Mouse (Mus musculus) C2C12 (cell line): Measurements from ENCODE around the gene Col15a1. TPM values are rescaled to one million over a fixed set of nuclear protein-coding genes. Genes with fewer than 3 reads are reported as not detected.

Experiments
- H3K27me3 ChIP-seq: one replicate; pipeline ENCODE4 v1.6.1; 2011; ENCODE audit not compliant: control insufficient read depth, insufficient read depth, insufficient read length
- H3K36me3 ChIP-seq: one replicate; pipeline ENCODE4 v1.6.1; 2011; ENCODE audit not compliant: control insufficient read depth, insufficient read depth
- H3K4me3 ChIP-seq: one replicate; pipeline ENCODE4 v1.5.1; 2011; ENCODE audit warnings: mild to moderate bottlenecking, control low read depth; ENCODE audit not compliant: poor library complexity, insufficient read depth, severe bottlenecking
- H3K79me2 ChIP-seq: one replicate; pipeline ENCODE4 v1.6.1; 2011; ENCODE audit not compliant: control insufficient read depth, insufficient read depth
- H3K79me3 ChIP-seq: one replicate; pipeline ENCODE4 v1.6.1; 2011; ENCODE audit warnings: low read depth, control low read depth
- H3ac ChIP-seq: one replicate; pipeline ENCODE3; 2011; ENCODE audit warnings: low read depth; ENCODE audit not compliant: control insufficient read depth, insufficient read length
- CEBPB ChIP-seq: IDR thresholded peaks from one replicate; pipeline ENCODE4 v1.6.1; 2011; ENCODE audit warnings: low read depth, mild to moderate bottlenecking, control low read depth, moderate library complexity
- CTCF ChIP-seq: IDR thresholded peaks from one replicate; pipeline ENCODE4 v1.5.1; 2011; ENCODE audit not compliant: control insufficient read depth, insufficient read depth, insufficient read length
- FOSL1 ChIP-seq: IDR thresholded peaks from one replicate; pipeline ENCODE4 v1.8.0; 2011; ENCODE audit warnings: mild to moderate bottlenecking, low read length; ENCODE audit not compliant: poor library complexity, insufficient read depth, severe bottlenecking
- MAX ChIP-seq: IDR thresholded peaks from one replicate; pipeline ENCODE4 v1.6.1; 2011; ENCODE audit warnings: mild to moderate bottlenecking, control low read depth
- MYOD1 ChIP-seq: IDR thresholded peaks from one replicate; pipeline ENCODE4 v1.6.1; 2011; ENCODE audit warnings: low read depth; ENCODE audit not compliant: control insufficient read depth, insufficient read length
- MYOG ChIP-seq: IDR thresholded peaks from one replicate; pipeline ENCODE4 v1.6.1; 2011; ENCODE audit not compliant: control insufficient read depth, insufficient read length; ENCODE audit errors: extremely low read depth
- USF1 ChIP-seq: IDR thresholded peaks from one replicate; pipeline ENCODE4 v1.6.1; 2011; ENCODE audit warnings: low read depth, mild to moderate bottlenecking, control low read depth, moderate library complexity
- polyA plus RNA-seq: library from polyadenylated mRNA; unstranded; fragments of >200 nt; fragmentation: generic; extraction: Trizol; gene quantifications from one replicate; pipeline ENCODE4 v1.2.1, GENCODE M21; 2012; ENCODE audit warnings: missing spikeins

The Col15a1 gene
- polyA plus RNA-seq, 1 experiment: 0.05 TPM

GRCm38 (mm10) chr4:47291013-47291412 lies 83.1 kb downstream of the Col15a1 start:
- Histone ChIP-seq H3K36me3 (no peaks in the 10 kb centered on the region), H3K27me3 (peaks cover 20% of the 10 kb centered on the region), H3K4me3 (no peak overlapping the region), H3ac (no peak overlapping the region), H3K79me3 (no peaks in the 10 kb centered on the region), H3K79me2 (no peaks in the 10 kb centered on the region)
- TF ChIP-seq CTCF: no peak
- no peak for TF ChIP-seq MYOG
- no peak for TF ChIP-seq FOSL1
- TF ChIP-seq MAX: no peak
- TF ChIP-seq USF1: no peak
- no peak for TF ChIP-seq CEBPB
- no peak for TF ChIP-seq MYOD1

- H3K4me3 ChIP-seq: no peak overlapping the region
- H3K79me3 ChIP-seq: no peaks in the 10 kb centered on the region
- H3K79me2 ChIP-seq: no peaks in the 10 kb centered on the region
- H3K27me3 ChIP-seq: peaks cover 15% of the 10 kb centered on the region
- H3K36me3 ChIP-seq: no peaks in the 10 kb centered on the region
- no peak overlapping the region for H3ac ChIP-seq
- TF ChIP-seq CTCF: no peak
- no peak for TF ChIP-seq MAX
- no peak for TF ChIP-seq CEBPB
- TF ChIP-seq FOSL1: no peak
- no peak for TF ChIP-seq MYOD1
- no peak for TF ChIP-seq USF1
- no peak for TF ChIP-seq MYOG
Observed at GRCm38 (mm10) chr4:47292956-47293355, 85.0 kb downstream of the Col15a1 start.

- H3ac ChIP-seq: no peak overlapping the region
- no peaks in the 10 kb centered on the region for H3K79me2 ChIP-seq
- peaks cover 7% of the 10 kb centered on the region for H3K27me3 ChIP-seq
- no peaks in the 10 kb centered on the region for H3K36me3 ChIP-seq
- no peak for TF ChIP-seq MYOG
- TF ChIP-seq MYOD1: peak; percentile 99
- TF ChIP-seq CTCF: no peak
- TF ChIP-seq CEBPB: peak; percentile 59
- TF ChIP-seq USF1: no peak
- peak; percentile 19 for TF ChIP-seq MAX
- peak; percentile 55 for TF ChIP-seq FOSL1
- no peak overlapping the region for H3K4me3 ChIP-seq
- H3K79me3 ChIP-seq: no peaks in the 10 kb centered on the region
Observed at GRCm38 (mm10) chr4:47293771-47294543, 86.0 kb downstream of the Col15a1 start.

GRCm38 (mm10) chr4:47294544-47295070 lies 86.6 kb downstream of the Col15a1 start:
- Histone ChIP-seq H3K4me3 (no peak overlapping the region), H3K79me3 (no peaks in the 10 kb centered on the region), H3ac (no peak overlapping the region), H3K27me3 (peaks cover under 1% of the 10 kb centered on the region), H3K79me2 (no peaks in the 10 kb centered on the region), H3K36me3 (no peaks in the 10 kb centered on the region)
- no peak for TF ChIP-seq FOSL1
- no peak for TF ChIP-seq MAX
- TF ChIP-seq MYOG: no peak
- TF ChIP-seq MYOD1: no peak
- no peak for TF ChIP-seq CEBPB

- Histone ChIP-seq H3K4me3 (no peak overlapping the region), H3ac (no peak overlapping the region), H3K79me3 (no peaks in the 10 kb centered on the region), H3K79me2 (no peaks in the 10 kb centered on the region), H3K27me3 (no peaks in the 10 kb centered on the region), H3K36me3 (no peaks in the 10 kb centered on the region)
- TF ChIP-seq CTCF: no peak
- TF ChIP-seq FOSL1: no peak
- no peak for TF ChIP-seq MAX
- TF ChIP-seq MYOD1: no peak
- no peak for TF ChIP-seq MYOG
- no peak for TF ChIP-seq CEBPB
Observed at GRCm38 (mm10) chr4:47295547-47295946, 87.6 kb downstream of the Col15a1 start.
